Mouse (Mus musculus) heart, embryonic 15.5 days (tissue): ENCODE measurements around the gene Pkig. TPM values are rescaled to one million over a fixed set of nuclear protein-coding genes. Genes with fewer than 3 reads are reported as not detected.
"Not testable (repeated sequence)": the region's sequence is repeated elsewhere in the genome, so short reads cannot be mapped to it uniquely, and the experiment has no call there.

Experiments
- ATAC-seq: fragments of 200-750 bp; cut with Nextera tagmentation; replicated peaks from 2 replicates; pipeline ENCODE4 v1.8.0; 2017; ENCODE audit warnings: low read depth, moderate TSS enrichment; ENCODE audit not compliant: insufficient number of reproducible peaks, insufficient read depth, low FRiP score
- H3K27ac ChIP-seq: fragments of 300-500 bp; sonication (generic); 2 replicates; pipeline ENCODE4 v1.5.1; 2015; ENCODE audit warnings: mild to moderate bottlenecking, inconsistent platforms
- H3K27me3 ChIP-seq: fragments of 300-500 bp; sonication (generic); 2 replicates; pipeline ENCODE4 v1.6.1; 2015; ENCODE audit warnings: inconsistent platforms
- H3K36me3 ChIP-seq: fragments of 300-500 bp; sonication (generic); 2 replicates; pipeline ENCODE4 v1.6.1; 2015; ENCODE audit warnings: mild to moderate bottlenecking, inconsistent platforms
- H3K4me1 ChIP-seq: fragments of 300-500 bp; sonication (generic); replicated peaks from 2 replicates; pipeline ENCODE4 v1.6.1; 2015; ENCODE audit warnings: inconsistent platforms
- H3K4me2 ChIP-seq: fragments of 300-500 bp; sonication (generic); 2 replicates; pipeline ENCODE4 v1.6.1; 2015; ENCODE audit warnings: inconsistent platforms, mild to moderate bottlenecking, moderate library complexity
- H3K4me3 ChIP-seq: fragments of 300-500 bp; sonication (generic); 2 replicates; pipeline ENCODE4 v1.5.1; 2015; ENCODE audit warnings: mild to moderate bottlenecking, inconsistent platforms
- H3K9ac ChIP-seq: fragments of 300-500 bp; sonication (generic); 2 replicates; pipeline ENCODE4 v1.6.1; 2015; ENCODE audit warnings: mild to moderate bottlenecking, inconsistent platforms
- H3K9me3 ChIP-seq: fragments of 300-500 bp; sonication (generic); replicated peaks from 2 replicates; pipeline ENCODE4 v1.6.1; 2016; ENCODE audit warnings: inconsistent platforms
- WGBS: fragments of 180-500 bp; shearing (Covaris S2); methylation state at CpG from one replicate; pipeline ENCODE4 v1.1.7; 2015; ENCODE audit warnings: mixed read lengths; 5-methylcytosine and 5-hydroxymethylcytosine counted together
- polyA plus RNA-seq: library from polyadenylated mRNA; unstranded; fragments of >200 nt; fragmentation: Nextera tagmentation; extraction: Ambion mirVana; gene quantifications from 2 replicates; pipeline ENCODE4 v1.2.1, GENCODE M21; 2015

Gene Pkig
- polyA plus RNA-seq, 1 experiment from 2014 or later, result 356 TPM

- H3K9me3 ChIP-seq, result no peaks in the 10 kb centered on the region
- ATAC-seq, result peak; percentile 44; the same call in 1 of the 2 replicates
- H3K27ac ChIP-seq, result peak overlapping the region; percentile 98
- 17% methylated on average over 4 of the region's 4 CpGs for WGBS
- no peaks in the 10 kb centered on the region for H3K36me3 ChIP-seq
- no peak overlapping the region for H3K4me3 ChIP-seq
- no peak overlapping the region for H3K9ac ChIP-seq
- no peaks in the 10 kb centered on the region for H3K27me3 ChIP-seq
- peaks cover 66% of the 10 kb centered on the region for H3K4me1 ChIP-seq
- peak overlapping the region; percentile 46 for H3K4me2 ChIP-seq
Observed at GRCm38 (mm10) chr2:163685287-163685686, 27.1 kb downstream of the Pkig start.

GRCm38 (mm10) chr2:163685761-163686200 lies 27.6 kb downstream of the Pkig start:
- Histone ChIP-seq H3K36me3 (no peaks in the 10 kb centered on the region), H3K4me2 (peak overlapping the region; percentile 46), H3K9ac (peak overlapping the region; percentile 30; the same call in 1 of the 2 replicates), H3K9me3 (no peaks in the 10 kb centered on the region), H3K4me1 (peaks cover 71% of the 10 kb centered on the region), H3K4me3 (no peak overlapping the region), H3K27me3 (no peaks in the 10 kb centered on the region), H3K27ac (peak overlapping the region; percentile 98)
- peak; percentile 85 for ATAC-seq
- 24% methylated on average over 6 of the region's 6 CpGs for WGBS

GRCm38 (mm10) chr2:163686233-163686632 lies 28.0 kb downstream of the Pkig start:
- Histone ChIP-seq H3K4me2 (peak overlapping the region; percentile 46), H3K27ac (peak overlapping the region; percentile 98), H3K9ac (peak overlapping the region; percentile 30; the same call in 1 of the 2 replicates), H3K9me3 (no peaks in the 10 kb centered on the region), H3K36me3 (no peaks in the 10 kb centered on the region), H3K27me3 (no peaks in the 10 kb centered on the region), H3K4me1 (peaks cover 74% of the 10 kb centered on the region), H3K4me3 (no peak overlapping the region)
- 40% methylated on average over 5 of the region's 5 CpGs for WGBS
- peak; percentile 12; the same call in 1 of the 2 replicates for ATAC-seq

GRCm38 (mm10) chr2:163686886-163687285 lies 28.7 kb downstream of the Pkig start:
- H3K36me3 ChIP-seq, result no peaks in the 10 kb centered on the region
- peaks cover 76% of the 10 kb centered on the region for H3K4me1 ChIP-seq
- 74% methylated on average over 3 of the region's 3 CpGs for WGBS
- no peaks in the 10 kb centered on the region for H3K27me3 ChIP-seq
- no peak for ATAC-seq
- H3K27ac ChIP-seq, result peak overlapping the region; percentile 98
- H3K9ac ChIP-seq, result no peak overlapping the region
- no peaks in the 10 kb centered on the region for H3K9me3 ChIP-seq
- H3K4me3 ChIP-seq, result no peak overlapping the region
- no peak overlapping the region for H3K4me2 ChIP-seq

GRCm38 (mm10) chr2:163688377-163688776 lies 30.2 kb downstream of the Pkig start:
- peaks cover 80% of the 10 kb centered on the region for H3K4me1 ChIP-seq
- not testable (repeated sequence) for H3K4me2 ChIP-seq

GRCm38 (mm10) chr2:163689771-163690170 lies 31.6 kb downstream of the Pkig start:
- Histone ChIP-seq H3K4me2 (no peak overlapping the region), H3K9me3 (no peaks in the 10 kb centered on the region), H3K36me3 (no peaks in the 10 kb centered on the region), H3K4me1 (peaks cover 89% of the 10 kb centered on the region), H3K27ac (peak overlapping the region; percentile 98), H3K4me3 (no peak overlapping the region), H3K27me3 (no peaks in the 10 kb centered on the region), H3K9ac (no peak overlapping the region)
- no peak for ATAC-seq
- 58% methylated on average over 3 of the region's 3 CpGs for WGBS

More at GRCm38 (mm10) chr2:163688377-163688776, 30.2 kb downstream of the Pkig start:
- not testable (repeated sequence) for H3K9me3 ChIP-seq, H3K36me3 ChIP-seq, H3K9ac ChIP-seq, H3K4me3 ChIP-seq, H3K27me3 ChIP-seq
- WGBS, result 19% methylated on average over 1 of the region's 1 CpGs
- ATAC-seq, result 0 out of 2 replicates have a peak, but pooled peaks have one; percentile 8
- peak overlapping the region; percentile 98 for H3K27ac ChIP-seq

GRCm38 (mm10) chr2:163690409-163691304 lies 32.5 kb downstream of the Pkig start:
- Histone ChIP-seq H3K4me1 (peaks cover 86% of the 10 kb centered on the region), H3K27me3 (no peaks in the 10 kb centered on the region), H3K4me3 (no peak overlapping the region), H3K36me3 (no peaks in the 10 kb centered on the region), H3K4me2 (no peak overlapping the region), H3K9ac (no peak overlapping the region), H3K9me3 (no peaks in the 10 kb centered on the region), H3K27ac (peak overlapping the region; percentile 98)
- ATAC-seq, result no peak
- WGBS, result 62% methylated on average over 8 of the region's 8 CpGs

GRCm38 (mm10) chr2:163691846-163692605 lies 33.8 kb downstream of the Pkig start:
- H3K36me3 ChIP-seq, result no peaks in the 10 kb centered on the region
- no peak for ATAC-seq
- no peak overlapping the region for H3K4me3 ChIP-seq
- peak overlapping the region; percentile 98 for H3K27ac ChIP-seq
- H3K27me3 ChIP-seq, result no peaks in the 10 kb centered on the region
- no peak overlapping the region for H3K4me2 ChIP-seq
- WGBS, result 69% methylated on average over 6 of the region's 6 CpGs
- peaks cover 82% of the 10 kb centered on the region for H3K4me1 ChIP-seq
- no peak overlapping the region for H3K9ac ChIP-seq
- no peaks in the 10 kb centered on the region for H3K9me3 ChIP-seq

- Histone ChIP-seq H3K4me1 (peaks cover 84% of the 10 kb centered on the region), H3K36me3 (no peaks in the 10 kb centered on the region), H3K9ac (no peak overlapping the region), H3K9me3 (no peaks in the 10 kb centered on the region), H3K4me2 (no peak overlapping the region), H3K4me3 (no peak overlapping the region), H3K27me3 (no peaks in the 10 kb centered on the region), H3K27ac (peak overlapping the region; percentile 98)
- 27% methylated on average over 3 of the region's 3 CpGs for WGBS
- ATAC-seq, result no peak
Observed at GRCm38 (mm10) chr2:163692873-163693612, 34.9 kb downstream of the Pkig start.

GRCm38 (mm10) chr2:163693716-163694314 lies 35.6 kb downstream of the Pkig start:
- Histone ChIP-seq H3K9me3 (no peaks in the 10 kb centered on the region), H3K4me2 (peak overlapping the region; percentile 21)

More at GRCm38 (mm10) chr2:163693716-163694314, 35.6 kb downstream of the Pkig start:
- no peak; the same call in 1 of the 2 replicates for ATAC-seq
- Histone ChIP-seq H3K27me3 (no peaks in the 10 kb centered on the region), H3K4me3 (peak overlapping the region; percentile 18), H3K4me1 (peaks cover 86% of the 10 kb centered on the region), H3K27ac (peak overlapping the region; percentile 98), H3K36me3 (no peaks in the 10 kb centered on the region), H3K9ac (no peak overlapping the region)
- WGBS, result 37% methylated on average over 9 of the region's 9 CpGs
